Mouse (Mus musculus): ENCODE data around the gene Ccndbp1.

GRCm38 (mm10) chr2:121004018-121004811 lies 4.0 kb upstream of the Ccndbp1 start:
- TF ChIP-seq ELF1 (IDR thresholded peaks at IDR 0.05; ENCODE audit: low read depth, low read length) (no peak), POLR2A (IDR thresholded peaks at IDR 0.05; ENCODE audit: low read depth, low read length) (no peak), USF2 (conservative IDR thresholded peaks at IDR 0.05; ENCODE audit: low read depth, low read length) (no peak), BHLHE40 (IDR thresholded peaks at IDR 0.05; ENCODE audit: low read depth, low read length) (no peak)

All from CH12.LX (cell line).